Mouse (Mus musculus) hindbrain, embryonic 11.5 days (tissue): ENCODE data around the gene Ypel3. TPM values are rescaled to one million over a fixed set of nuclear protein-coding genes. Genes with fewer than 3 reads are reported as not detected.
A peak's percentile ranks its signal among the peaks of the same experiment; 100 is the strongest.

Experiments
- ATAC-seq: fragments of 200-750 bp; cut with Nextera tagmentation; 2 replicates; pipeline ENCODE4 v1.8.0; 2017; ENCODE audit warnings: mild to moderate bottlenecking, moderate TSS enrichment, moderate library complexity; ENCODE audit not compliant: low FRiP score
- DNase-seq: peaks from one replicate; pipeline ENCODE4 v3.0.0-alpha.2; 2015; ENCODE audit warnings: low spot score
- H3K27ac ChIP-seq: fragments of 300-500 bp; sonication (generic); 2 replicates; pipeline ENCODE4 v1.5.1; 2014; ENCODE audit warnings: mild to moderate bottlenecking, low read depth, low read length
- H3K27me3 ChIP-seq: fragments of 300-500 bp; sonication (generic); 2 replicates; pipeline ENCODE4 v1.6.1; 2014; ENCODE audit warnings: mild to moderate bottlenecking, low read length, moderate library complexity, mixed read lengths; ENCODE audit not compliant: control insufficient read depth, insufficient read depth
- H3K36me3 ChIP-seq: fragments of 300-500 bp; sonication (generic); 2 replicates; pipeline ENCODE4 v1.6.1; 2014; ENCODE audit warnings: mild to moderate bottlenecking, low read length, moderate library complexity, mixed read lengths; ENCODE audit not compliant: control insufficient read depth, insufficient read depth
- H3K4me1 ChIP-seq: fragments of 300-500 bp; sonication (generic); replicated peaks from 2 replicates; pipeline ENCODE4 v1.6.1; 2014; ENCODE audit warnings: low read length, mixed read lengths; ENCODE audit not compliant: control insufficient read depth, insufficient read depth
- H3K4me2 ChIP-seq: fragments of 300-500 bp; sonication (generic); replicated peaks from 2 replicates; pipeline ENCODE4 v1.6.1; 2014; ENCODE audit warnings: mild to moderate bottlenecking, low read depth, low read length
- H3K4me3 ChIP-seq: fragments of 300-500 bp; sonication (generic); 2 replicates; pipeline ENCODE4 v1.5.1; 2014; ENCODE audit warnings: low read depth, low read length
- H3K9ac ChIP-seq: fragments of 300-500 bp; sonication (generic); 2 replicates; pipeline ENCODE4 v1.6.1; 2014; ENCODE audit warnings: low read depth, low read length
- H3K9me3 ChIP-seq: fragments of 300-500 bp; sonication (generic); 2 replicates; pipeline ENCODE4 v1.6.1; 2016; ENCODE audit warnings: low read length; ENCODE audit not compliant: control insufficient read depth
- WGBS: fragments of 180-500 bp; shearing (Covaris S2); extraction: QIAGEN DNeasy Blood & Tissue Kit; methylation state at CpG from one replicate; pipeline ENCODE4 v1.1.7; 2014; 5-methylcytosine and 5-hydroxymethylcytosine counted together
- polyA plus RNA-seq: library from polyadenylated mRNA; unstranded; fragments of >200 nt; fragmentation: Nextera tagmentation; extraction: Ambion mirVana; gene quantifications from 2 replicates; pipeline ENCODE4 v1.2.1, GENCODE M21; 2014

Ypel3 gene
- polyA plus RNA-seq, 1 experiment from 2014 or later = 114 TPM

DNA sequence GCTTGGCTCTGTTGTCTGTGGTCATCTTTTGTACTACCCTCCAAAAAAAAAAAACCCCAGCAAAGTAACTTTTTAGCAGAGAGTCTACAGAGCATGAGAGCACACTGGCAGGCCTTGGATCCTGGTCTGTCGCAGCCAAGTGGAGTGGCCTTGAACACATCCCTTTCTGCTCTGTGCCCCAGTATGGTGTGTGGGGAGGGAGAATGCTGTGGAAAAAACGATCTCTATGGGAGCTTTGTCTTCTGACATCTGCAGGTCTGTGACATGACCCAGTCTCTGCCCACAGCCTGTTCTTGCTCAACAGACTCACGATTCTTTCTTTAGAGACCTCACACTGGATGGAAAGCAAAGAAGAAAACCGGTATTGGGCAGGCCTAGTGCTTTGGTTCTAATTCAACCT is 15.8 kb upstream of the Ypel3 start:
- no peak overlapping the region for H3K9ac ChIP-seq
- no peaks in the 10 kb centered on the region for H3K36me3 ChIP-seq
- H3K27me3 ChIP-seq = no peaks in the 10 kb centered on the region
- no peak overlapping the region for H3K27ac ChIP-seq
- peaks cover 10% of the 10 kb centered on the region for H3K4me1 ChIP-seq
- H3K4me2 ChIP-seq = peak overlapping the region; percentile 92; the same call in 1 of the 2 replicates
- ATAC-seq (no peak), DNase-seq (no peak)
- no peaks in the 10 kb centered on the region for H3K9me3 ChIP-seq
- peak overlapping the region; percentile 70 for H3K4me3 ChIP-seq
- WGBS = 71% methylated on average over 4 of the region's 4 CpGs

DNA sequence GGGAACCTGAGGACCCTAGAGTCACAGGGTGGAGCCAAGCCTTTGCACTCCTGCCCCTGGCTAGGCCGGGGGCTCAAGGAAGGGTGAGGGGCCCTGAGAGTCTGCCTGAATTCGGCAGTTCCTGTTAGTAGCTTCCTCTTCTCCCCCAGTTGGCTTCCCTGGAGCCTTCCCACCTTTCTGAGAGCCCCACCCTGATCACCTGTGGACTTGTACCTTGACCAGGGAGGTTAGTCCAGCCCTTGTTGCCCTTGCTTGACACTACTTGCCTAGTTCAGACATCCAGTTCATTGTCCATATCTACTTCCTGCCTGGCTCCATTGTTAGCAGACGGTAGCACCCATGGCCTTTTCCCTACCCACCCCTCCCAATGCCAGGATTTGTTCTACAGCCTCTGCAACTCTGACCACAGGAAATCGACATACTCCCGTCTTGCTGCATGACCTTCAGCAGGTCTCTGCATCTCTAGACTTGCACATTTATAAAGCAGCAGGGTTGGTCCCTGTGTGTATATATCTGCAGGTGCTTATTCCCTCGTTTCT is 15.2 kb upstream of the Ypel3 start:
- Histone ChIP-seq H3K4me1 (peaks cover 10% of the 10 kb centered on the region), H3K4me2 (no peak overlapping the region), H3K9ac (no peak overlapping the region), H3K27ac (no peak overlapping the region), H3K36me3 (no peaks in the 10 kb centered on the region), H3K9me3 (no peaks in the 10 kb centered on the region), H3K27me3 (no peaks in the 10 kb centered on the region), H3K4me3 (no peak overlapping the region)
- no peak for ATAC-seq
- DNase-seq = no peak
- WGBS = 74% methylated on average over 6 of the region's 6 CpGs

DNA sequence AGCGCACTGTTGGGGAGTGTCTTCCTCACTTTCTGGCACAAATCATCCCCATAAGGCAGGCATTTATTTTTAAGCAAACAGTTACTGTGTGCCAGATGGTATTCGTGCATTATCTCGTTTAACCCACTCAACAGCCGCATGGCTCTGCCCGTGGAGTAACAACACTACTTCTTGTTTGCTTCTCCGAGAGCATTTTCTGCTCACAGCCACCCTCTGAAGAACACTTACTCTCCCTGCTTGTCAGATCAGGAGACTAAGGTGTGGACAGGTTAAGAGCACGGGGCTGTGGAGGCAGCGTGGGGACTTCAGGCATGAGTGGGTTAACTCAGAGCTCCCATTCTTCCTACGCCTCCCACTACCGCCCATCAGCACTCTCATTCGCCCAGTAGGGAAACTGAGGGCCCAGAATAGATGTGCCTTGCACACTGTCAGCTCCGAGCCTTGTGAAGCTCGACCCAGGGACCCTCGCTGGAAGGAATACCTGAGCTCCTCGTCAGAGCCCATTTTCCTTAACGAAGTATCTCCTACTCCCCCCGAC is 14.2 kb upstream of the Ypel3 start:
- no peak overlapping the region for H3K9ac ChIP-seq

DNA sequence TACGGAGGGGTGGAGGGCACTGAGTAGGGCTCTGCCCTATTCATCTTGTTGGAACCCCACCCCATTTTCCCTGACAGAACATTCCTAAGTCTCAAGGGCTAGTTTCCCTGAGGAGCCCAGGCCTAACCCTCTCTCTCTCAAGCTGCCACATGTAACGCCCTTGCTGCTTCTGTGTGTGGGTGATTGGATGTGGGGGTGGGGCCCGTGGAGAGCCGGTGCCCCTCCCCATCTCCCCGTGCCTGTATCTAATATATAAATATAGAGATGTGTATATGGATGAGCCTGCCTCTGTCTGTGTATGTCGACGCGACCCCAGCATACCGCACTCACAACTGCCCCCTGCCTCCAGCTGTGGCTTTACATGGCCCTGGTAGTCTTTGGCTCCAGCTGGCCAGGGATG is 11.2 kb upstream of the Ypel3 start:
- Histone ChIP-seq H3K27ac (no peak overlapping the region), H3K4me3 (no peak overlapping the region), H3K4me2 (no peak overlapping the region), H3K9me3 (no peaks in the 10 kb centered on the region), H3K9ac (no peak overlapping the region), H3K4me1 (peaks cover 6% of the 10 kb centered on the region; the same call in 1 of the 2 replicates), H3K27me3 (no peaks in the 10 kb centered on the region), H3K36me3 (0 out of 2 replicates have a peak, but pooled peaks cover 2% of the 10 kb centered on the region)
- DNase-seq (no peak), ATAC-seq (no peak)
- 93% methylated on average over 9 of the region's 9 CpGs for WGBS

More for the DNA sequence above, 14.2 kb upstream of the Ypel3 start:
- peaks cover 10% of the 10 kb centered on the region for H3K4me1 ChIP-seq
- H3K27ac ChIP-seq = no peak overlapping the region
- no peak overlapping the region for H3K4me2 ChIP-seq
- H3K27me3 ChIP-seq = no peaks in the 10 kb centered on the region
- H3K36me3 ChIP-seq = no peaks in the 10 kb centered on the region
- H3K9me3 ChIP-seq = no peaks in the 10 kb centered on the region
- no peak for ATAC-seq
- DNase-seq = no peak
- H3K4me3 ChIP-seq = no peak overlapping the region
- 73% methylated on average over 17 of the region's 17 CpGs for WGBS

DNA sequence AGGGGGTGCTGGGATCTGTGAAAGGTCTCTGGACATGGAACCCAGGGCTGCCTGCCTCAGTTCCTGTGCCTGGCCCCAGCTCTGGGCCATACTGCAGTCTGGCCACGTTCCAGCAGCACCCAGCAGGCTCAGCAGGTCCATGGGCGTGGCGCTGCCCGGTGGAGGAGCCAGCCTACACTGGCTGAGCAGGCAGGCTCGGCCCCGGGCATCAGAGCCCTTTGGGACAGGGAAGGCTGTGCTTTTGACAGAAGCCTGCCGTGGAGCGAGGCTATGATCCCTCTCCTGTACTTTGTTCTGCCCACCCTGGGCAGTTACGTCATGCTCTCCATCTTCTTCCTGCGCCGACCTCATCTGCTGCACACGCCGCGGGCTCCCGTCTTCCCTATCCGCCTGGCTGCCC is 10.6 kb upstream of the Ypel3 start, which contains the start of gene Gdpd3:
Gene Gdpd3, plus strand, starts transcription at position 134 of the 400 bp plus-strand sequence.
- H3K9me3 ChIP-seq = no peaks in the 10 kb centered on the region
- ATAC-seq (no peak), DNase-seq (no peak)
- H3K36me3 ChIP-seq = 0 out of 2 replicates have a peak, but pooled peaks cover 2% of the 10 kb centered on the region
- H3K27me3 ChIP-seq = no peaks in the 10 kb centered on the region
- no peak within 1 kb of the TSS for H3K9ac ChIP-seq
- H3K4me3 ChIP-seq = no peak within 1 kb of the TSS
- WGBS = 89% methylated on average over 16 of the region's 16 CpGs
- H3K4me1 ChIP-seq = 0 out of 2 replicates have a peak, but pooled peaks cover 5% of the 10 kb centered on the region
- H3K27ac ChIP-seq = no peak within 1 kb of the TSS
- no peak within 1 kb of the TSS for H3K4me2 ChIP-seq

DNA sequence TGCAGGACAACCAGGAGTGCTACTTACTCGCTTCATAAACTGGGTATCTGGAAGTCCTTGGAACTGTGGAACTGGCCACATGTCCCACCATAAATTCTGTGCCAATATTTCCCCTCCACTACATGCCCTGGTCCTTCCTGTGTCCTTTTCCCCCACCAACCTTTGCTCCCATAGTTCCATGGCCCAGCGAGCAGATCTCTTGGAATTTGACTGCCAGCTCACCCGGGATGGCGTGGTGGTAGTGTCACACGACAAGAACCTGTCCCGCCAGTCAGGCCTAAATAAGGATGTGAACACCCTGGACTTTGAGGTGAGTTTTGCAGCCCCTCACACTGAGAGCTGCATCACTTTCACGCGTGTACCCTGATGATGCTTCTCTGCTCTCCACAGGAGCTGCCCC is 9.8 kb upstream of the Ypel3 start:
- WGBS = 95% methylated on average over 8 of the region's 8 CpGs
- H3K27me3 ChIP-seq = no peaks in the 10 kb centered on the region
- H3K4me3 ChIP-seq = no peak overlapping the region
- H3K4me2 ChIP-seq = no peak overlapping the region
- no peak for ATAC-seq
- DNase-seq = no peak
- H3K36me3 ChIP-seq = 0 out of 2 replicates have a peak, but pooled peaks cover 2% of the 10 kb centered on the region
- no peaks in the 10 kb centered on the region for H3K9me3 ChIP-seq
- 0 out of 2 replicates have a peak, but pooled peaks cover 5% of the 10 kb centered on the region for H3K4me1 ChIP-seq
- H3K9ac ChIP-seq = no peak overlapping the region
- H3K27ac ChIP-seq = no peak overlapping the region

DNA sequence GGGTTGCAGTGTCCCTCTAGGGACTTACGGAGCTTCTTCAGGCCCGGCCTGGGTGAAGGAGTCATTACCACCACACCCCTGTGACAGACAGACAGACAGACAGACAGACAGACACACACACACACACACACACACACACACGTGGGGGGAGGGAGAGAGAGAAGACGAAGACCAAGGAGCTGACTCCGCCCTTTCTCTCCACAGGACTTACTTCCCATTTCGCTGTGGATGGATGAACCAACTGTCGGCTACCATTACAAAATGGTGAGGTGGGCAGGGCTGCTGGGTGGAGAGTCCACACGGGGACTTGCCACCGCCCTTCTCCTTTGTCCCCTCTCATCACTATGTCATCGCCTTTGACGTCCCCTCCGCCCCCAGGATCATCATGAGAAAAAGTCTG is 6.0 kb upstream of the Ypel3 start:
- no peaks in the 10 kb centered on the region for H3K27me3 ChIP-seq

DNA sequence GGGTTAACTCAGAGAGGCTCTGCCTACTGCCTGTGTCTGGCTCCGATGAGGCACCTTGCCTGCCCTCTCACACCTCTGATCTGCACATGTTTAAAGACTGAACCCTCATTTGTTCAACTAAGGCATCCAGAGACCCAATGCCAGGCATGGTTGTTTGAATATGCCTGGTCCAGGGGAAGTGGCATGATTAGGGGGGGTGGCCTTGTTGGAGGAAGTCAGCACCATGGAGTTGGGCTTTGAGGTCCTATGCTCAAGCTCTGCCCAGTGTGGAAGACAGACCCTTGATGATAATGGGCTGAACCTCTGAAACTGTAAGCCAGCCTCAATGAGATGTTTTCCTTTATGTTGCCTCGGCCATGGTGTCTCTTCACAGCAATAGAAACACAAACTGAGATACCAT is 3.4 kb upstream of the Ypel3 start:
- Histone ChIP-seq H3K27me3 (no peaks in the 10 kb centered on the region), H3K4me2 (no peak overlapping the region), H3K27ac (no peak overlapping the region), H3K4me1 (peaks cover 10% of the 10 kb centered on the region), H3K4me3 (no peak overlapping the region), H3K36me3 (0 out of 2 replicates have a peak, but pooled peaks cover 1% of the 10 kb centered on the region), H3K9me3 (no peaks in the 10 kb centered on the region), H3K9ac (no peak overlapping the region)
- ATAC-seq (no peak), DNase-seq (no peak)
- WGBS = 87% methylated on average over 2 of the region's 2 CpGs

More for the DNA sequence above, 6.0 kb upstream of the Ypel3 start:
- ATAC-seq = no peak
- no peak overlapping the region for H3K4me2 ChIP-seq
- H3K36me3 ChIP-seq = 0 out of 2 replicates have a peak, but pooled peaks cover 2% of the 10 kb centered on the region
- 85% methylated on average over 12 of the region's 12 CpGs for WGBS
- H3K4me1 ChIP-seq = peaks cover under 1% of the 10 kb centered on the region
- no peak overlapping the region for H3K27ac ChIP-seq
- H3K9ac ChIP-seq = no peak overlapping the region
- no peaks in the 10 kb centered on the region for H3K9me3 ChIP-seq
- no peak overlapping the region for H3K4me3 ChIP-seq
- no peak for DNase-seq

DNA sequence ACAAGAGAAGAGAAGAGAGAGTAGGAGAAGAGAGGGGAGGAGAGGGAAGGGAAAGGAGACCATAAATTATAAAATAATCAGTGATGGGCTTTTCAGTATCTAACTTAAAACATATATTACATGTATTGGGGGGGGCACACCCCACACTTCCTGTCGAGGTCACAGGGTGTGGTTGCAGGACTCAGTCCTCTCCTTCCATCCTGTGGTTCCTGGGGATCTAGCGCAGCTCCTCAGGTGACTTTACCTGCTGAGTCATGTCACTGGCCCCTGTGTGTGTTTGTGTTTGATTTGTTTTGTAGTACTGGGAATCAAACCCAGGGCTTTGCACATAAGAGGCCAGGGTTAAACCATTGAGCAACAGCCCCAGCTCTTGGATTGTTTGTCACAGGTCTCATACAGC is 2.3 kb upstream of the Ypel3 start:
- DNase-seq = no peak
- ATAC-seq = no peak
- H3K9ac ChIP-seq = no peak overlapping the region
- H3K4me1 ChIP-seq = peaks cover 10% of the 10 kb centered on the region
- no peak overlapping the region for H3K27ac ChIP-seq
- H3K27me3 ChIP-seq = no peaks in the 10 kb centered on the region
- no peak overlapping the region for H3K4me2 ChIP-seq
- 86% methylated on average over 2 of the region's 2 CpGs for WGBS
- no peaks in the 10 kb centered on the region for H3K36me3 ChIP-seq
- H3K4me3 ChIP-seq = no peak overlapping the region
- no peaks in the 10 kb centered on the region for H3K9me3 ChIP-seq
